Mouse (Mus musculus) cortical plate, adult 2 months (tissue): ENCODE data around the gene Irf2bpl.

Experiments
- CTCF ChIP-seq: fragments of 200-500 bp; IDR thresholded peaks from 2 replicates; pipeline ENCODE4 v1.5.1; 2011; ENCODE audit warnings: mild to moderate bottlenecking, control low read depth, low read length; ENCODE audit not compliant: insufficient read depth; ENCODE audit errors: extremely low read depth
- POLR2A ChIP-seq: fragments of 200-500 bp; IDR thresholded peaks from 2 replicates; pipeline ENCODE4 v1.6.1; 2011; ENCODE audit warnings: mild to moderate bottlenecking, low read length, control low read depth; ENCODE audit not compliant: insufficient read depth; ENCODE audit errors: extremely low read depth

DNA sequence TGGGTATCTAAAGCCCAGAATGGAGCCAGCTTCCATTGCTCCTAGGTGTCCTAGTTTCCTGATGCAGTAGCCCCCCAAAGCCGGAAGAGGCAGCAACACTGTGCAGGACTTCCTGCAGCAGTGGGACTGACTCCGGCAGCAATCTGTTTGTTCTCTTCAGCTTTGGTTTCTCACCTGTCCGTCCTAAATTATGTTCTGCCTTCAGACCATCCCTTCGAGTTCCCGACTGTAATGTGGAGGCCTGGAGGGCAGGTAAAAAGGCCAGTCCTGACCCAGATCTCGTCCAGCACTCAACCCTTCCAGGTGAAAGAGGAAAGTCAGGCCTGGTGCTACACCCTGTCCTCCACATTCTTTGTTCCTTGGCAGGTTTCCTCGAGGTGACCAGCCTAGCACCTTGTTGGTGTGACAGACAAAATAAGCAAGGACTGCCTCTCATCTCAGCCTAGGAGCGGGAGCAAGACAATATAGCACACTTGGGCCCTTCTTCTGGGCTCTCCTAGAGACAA is 6.3 kb upstream of the Irf2bpl start:
- 0 out of 2 replicates have a peak, but pooled peaks have one; percentile 20 for TF ChIP-seq CTCF
- no peak for TF ChIP-seq POLR2A
